In genomic region chr11:118998540-118999265, GRCm38 (mm10) we compare ENCODE assay signal across 8 mouse cellular contexts. TPM values are rescaled to one million over a fixed set of nuclear protein-coding genes. Genes with fewer than 3 reads are reported as not detected.
A peak's percentile ranks its signal among the peaks of the same experiment; 100 is the strongest.
DNase-seq lines count a peak whose midpoint lies in the region; ATAC-seq and TF ChIP-seq lines count a peak whose summit lies in the region.

No protein-coding gene starts in this region.

- no peak for ATAC-seq in heart, embryonic 14.5 days (ENCODE audit: insufficient number of reproducible peaks, insufficient read depth, low FRiP score, low read depth)
- ATAC-seq in kidney, postnatal 0 days (replicated peaks; ENCODE audit: low FRiP score, low read depth) = no peak; the same call in 1 of the 2 replicates
- no peak for ATAC-seq in liver, embryonic 11.5 days (replicated peaks; ENCODE audit: low FRiP score)
- peak; percentile 85 for ATAC-seq in neural tube, embryonic 13.5 days (ENCODE audit: low read depth)

- no peaks in the 10 kb centered on the region for H3K79me3 ChIP-seq in C2C12 (ENCODE audit: low read depth)

- H3K27ac ChIP-seq in bone marrow macrophage, adult 2 months (ENCODE audit: insufficient read depth, low read depth, low read length) = no peak overlapping the region
- peak overlapping the region; percentile 72 for H3K27ac ChIP-seq in forebrain, embryonic 10.5 days
- no peak overlapping the region for H3K27ac ChIP-seq in heart, embryonic 14.5 days (replicated peaks in 1 of 2; ENCODE audit: control insufficient read depth in 1 of 2, insufficient read depth in 1 of 2, low read depth in 2 of 2, low read length in 2 of 2)
- H3K27ac ChIP-seq in kidney, postnatal 0 days = no peak overlapping the region
- no peak overlapping the region for H3K27ac ChIP-seq in liver, embryonic 11.5 days (ENCODE audit: low read depth, low read length)
- peak overlapping the region; percentile 81 for H3K27ac ChIP-seq in neural tube, embryonic 13.5 days (replicated peaks)

- H3K4me2 ChIP-seq in heart, embryonic 14.5 days (ENCODE audit: low read length) = peak overlapping the region; percentile 52
- peak overlapping the region; percentile 28 for H3K4me2 ChIP-seq in kidney, postnatal 0 days (ENCODE audit: low read length)
- H3K4me2 ChIP-seq in liver, embryonic 11.5 days = no peak overlapping the region
- H3K4me2 ChIP-seq in neural tube, embryonic 13.5 days = peak overlapping the region; percentile 53

- no peaks in the 10 kb centered on the region for H3K79me2 ChIP-seq in C2C12 (ENCODE audit: control insufficient read depth, insufficient read depth)

- no peaks in the 10 kb centered on the region for H3K4me1 ChIP-seq in bone marrow macrophage, adult 2 months (ENCODE audit: control insufficient read depth, insufficient read depth, low read length)
- H3K4me1 ChIP-seq in forebrain, embryonic 10.5 days = peaks cover 26% of the 10 kb centered on the region
- no peaks in the 10 kb centered on the region; a peak in 1 of 4 replicates for H3K4me1 ChIP-seq in heart, embryonic 14.5 days (ENCODE audit: control insufficient read depth in 2 of 2, insufficient read depth in 2 of 2, low read length in 2 of 2)
- 0 out of 2 replicates have a peak, but pooled peaks cover 4% of the 10 kb centered on the region for H3K4me1 ChIP-seq in kidney, postnatal 0 days (replicated peaks; ENCODE audit: insufficient read depth, low read length)
- no peaks in the 10 kb centered on the region for H3K4me1 ChIP-seq in liver, embryonic 11.5 days (replicated peaks; ENCODE audit: control insufficient read depth, insufficient read depth, low read length)
- H3K4me1 ChIP-seq in neural tube, embryonic 13.5 days (replicated peaks) = peaks cover 46% of the 10 kb centered on the region

- no peak overlapping the region for H3K4me3 ChIP-seq in C2C12 (ENCODE audit: insufficient read depth, poor library complexity, severe bottlenecking)
- no peak overlapping the region for H3K4me3 ChIP-seq in bone marrow macrophage, adult 2 months (ENCODE audit: insufficient read depth, low read length)
- peak overlapping the region; percentile 43 for H3K4me3 ChIP-seq in forebrain, embryonic 10.5 days
- peak overlapping the region in 1 of 2 experiments; percentile 18; a peak in 2 of 4 replicates for H3K4me3 ChIP-seq in heart, embryonic 14.5 days (ENCODE audit: control insufficient read depth in 1 of 2, insufficient read depth in 1 of 2, low read depth in 1 of 2, low read length in 2 of 2)
- H3K4me3 ChIP-seq in kidney, postnatal 0 days (replicated peaks; ENCODE audit: low read depth, low read length) = no peak overlapping the region
- no peak overlapping the region for H3K4me3 ChIP-seq in liver, embryonic 11.5 days (ENCODE audit: low read depth, low read length)
- H3K4me3 ChIP-seq in neural tube, embryonic 13.5 days = peak overlapping the region; percentile 22

- no peak for TF ChIP-seq POLR2A in bone marrow macrophage, adult 2 months (IDR thresholded peaks at IDR 0.05; ENCODE audit: borderline replicate concordance, low read depth, low read length)

- peaks cover 4% of the 10 kb centered on the region; the same call in 1 of the 2 replicates for H3K9me3 ChIP-seq in forebrain, embryonic 10.5 days
- H3K9me3 ChIP-seq in heart, embryonic 14.5 days (ENCODE audit: control insufficient read depth, low read length) = no peaks in the 10 kb centered on the region
- no peaks in the 10 kb centered on the region for H3K9me3 ChIP-seq in kidney, postnatal 0 days (replicated peaks; ENCODE audit: low read length)
- H3K9me3 ChIP-seq in liver, embryonic 11.5 days (ENCODE audit: control insufficient read depth, low read length) = no peaks in the 10 kb centered on the region
- H3K9me3 ChIP-seq in neural tube, embryonic 13.5 days = no peaks in the 10 kb centered on the region

- WGBS in forebrain, embryonic 10.5 days = 6% methylated on average over 30 of the region's 30 CpGs
- WGBS in heart, embryonic 14.5 days = 12% methylated on average over 30 of the region's 30 CpGs
- WGBS in kidney, postnatal 0 days = 8% methylated on average over 30 of the region's 30 CpGs
- 14% methylated on average over 30 of the region's 30 CpGs for WGBS in liver, embryonic 11.5 days
- WGBS in neural tube, embryonic 13.5 days = 7% methylated on average over 30 of the region's 30 CpGs

- no peak overlapping the region for H3ac ChIP-seq in C2C12 (ENCODE audit: control insufficient read depth, insufficient read length, low read depth)

- peak; percentile 69 for TF ChIP-seq CTCF in C2C12 (IDR thresholded peaks at IDR 0.05; ENCODE audit: control insufficient read depth, insufficient read depth, insufficient read length)
- TF ChIP-seq CTCF in bone marrow macrophage, adult 2 months (IDR thresholded peaks at IDR 0.05; ENCODE audit: low read depth, low read length) = peak; percentile 68
- peak; percentile 92 for TF ChIP-seq CTCF in kidney, postnatal 0 days (IDR thresholded peaks at IDR 0.05; ENCODE audit: low read depth)

- H3K36me3 ChIP-seq in C2C12 (ENCODE audit: control insufficient read depth, insufficient read depth) = no peaks in the 10 kb centered on the region
- H3K36me3 ChIP-seq in forebrain, embryonic 10.5 days (replicated peaks) = no peaks in the 10 kb centered on the region
- no peaks in the 10 kb centered on the region for H3K36me3 ChIP-seq in heart, embryonic 14.5 days (ENCODE audit: control insufficient read depth, insufficient read depth, low read length)
- H3K36me3 ChIP-seq in kidney, postnatal 0 days (ENCODE audit: insufficient read depth, low read length) = no peaks in the 10 kb centered on the region
- no peaks in the 10 kb centered on the region for H3K36me3 ChIP-seq in liver, embryonic 11.5 days (ENCODE audit: control insufficient read depth, insufficient read depth, low read length)
- H3K36me3 ChIP-seq in neural tube, embryonic 13.5 days = no peaks in the 10 kb centered on the region

- H3K27me3 ChIP-seq in C2C12 (ENCODE audit: control insufficient read depth, insufficient read depth, insufficient read length) = peaks cover 32% of the 10 kb centered on the region
- H3K27me3 ChIP-seq in forebrain, embryonic 10.5 days (ENCODE audit: poor library complexity, severe bottlenecking) = peaks cover 89% of the 10 kb centered on the region
- H3K27me3 ChIP-seq in heart, embryonic 14.5 days (ENCODE audit: control insufficient read depth, insufficient read depth, low read length) = peaks cover 30% of the 10 kb centered on the region
- peaks cover 14% of the 10 kb centered on the region for H3K27me3 ChIP-seq in kidney, postnatal 0 days (ENCODE audit: insufficient read depth, low read length)
- H3K27me3 ChIP-seq in liver, embryonic 11.5 days (replicated peaks; ENCODE audit: control insufficient read depth, insufficient read depth, low read length) = peaks cover 22% of the 10 kb centered on the region
- peaks cover 4% of the 10 kb centered on the region for H3K27me3 ChIP-seq in neural tube, embryonic 13.5 days

- peak; percentile 95 for DNase-seq in forebrain, embryonic 10.5 days (ENCODE audit: extremely low spot score, low spot score)
- DNase-seq in kidney, postnatal 0 days (ENCODE audit: low spot score) = peak; percentile 87
- DNase-seq in liver, embryonic 11.5 days (ENCODE audit: low spot score) = peak; percentile 58
- peak; percentile 64 for DNase-seq in telencephalon, adult 2 months (ENCODE audit: low read depth, low spot score)

- no peak overlapping the region for H3K9ac ChIP-seq in heart, embryonic 14.5 days (ENCODE audit: low read length)
- no peak overlapping the region for H3K9ac ChIP-seq in kidney, postnatal 0 days (ENCODE audit: low read depth, low read length)
- no peak overlapping the region for H3K9ac ChIP-seq in liver, embryonic 11.5 days (ENCODE audit: low read depth, low read length)
- peak overlapping the region; percentile 61 for H3K9ac ChIP-seq in neural tube, embryonic 13.5 days

TF ChIP-seq in C2C12, 6 proteins besides CTCF, POLR2A, EP300 and RAD21:
- TF ChIP-seq MYOG (IDR thresholded peaks at IDR 0.05; ENCODE audit: control insufficient read depth, extremely low read depth, insufficient read length) (no peak), CEBPB (IDR thresholded peaks at IDR 0.05; ENCODE audit: low read depth) (no peak), FOSL1 (IDR thresholded peaks at IDR 0.05; ENCODE audit: insufficient read depth, low read length, poor library complexity, severe bottlenecking) (no peak), MYOD1 (IDR thresholded peaks at IDR 0.05; ENCODE audit: control insufficient read depth, insufficient read length, low read depth) (no peak), MAX (IDR thresholded peaks at IDR 0.05) (no peak), USF1 (IDR thresholded peaks at IDR 0.05; ENCODE audit: low read depth) (no peak)

RNA-seq across cellular contexts. Expression of gene Enpp7, which starts 10.7 kb away (rescaled TPM):
- polyA plus RNA-seq in C2C12 (2012; fragmentation: generic; extraction: Trizol) = not detected
- not detected in 2 replicates for polyA plus RNA-seq in bone marrow macrophage, adult 2 months (2012; ENCODE audit: insufficient read depth, insufficient read length, missing spikeins)
- polyA plus RNA-seq in forebrain, embryonic 10.5 days (2016; fragmentation: Nextera tagmentation; extraction: Ambion mirVana) = not detected in 2 replicates
- polyA plus RNA-seq in heart, embryonic 14.5 days (2014; fragmentation: Nextera tagmentation; extraction: Ambion mirVana) = not detected in 2 replicates
- polyA plus RNA-seq in kidney, postnatal 0 days (2015; fragmentation: Nextera tagmentation; extraction: Ambion mirVana) = not detected in 2 replicates
- not detected in 2 replicates for polyA plus RNA-seq in liver, embryonic 11.5 days (2014; fragmentation: Nextera tagmentation; extraction: Ambion mirVana)
- polyA plus RNA-seq in neural tube, embryonic 13.5 days (2015; fragmentation: Nextera tagmentation; extraction: Ambion mirVana) = not detected in 2 replicates

RNA-seq across cellular contexts. Expression of gene Cbx2, which starts 24.1 kb away (rescaled TPM):
- 14.8 TPM for polyA plus RNA-seq in C2C12 (2012; fragmentation: generic; extraction: Trizol)
- 1.9 and 2.0 TPM in 2 replicates for polyA plus RNA-seq in bone marrow macrophage, adult 2 months (2012; ENCODE audit: insufficient read depth, insufficient read length, missing spikeins)
- 115 and 127 TPM in 2 replicates for polyA plus RNA-seq in forebrain, embryonic 10.5 days (2016; fragmentation: Nextera tagmentation; extraction: Ambion mirVana)
- polyA plus RNA-seq in heart, embryonic 14.5 days (2014; fragmentation: Nextera tagmentation; extraction: Ambion mirVana) = 9.8 and 11.9 TPM in 2 replicates
- 16.7 and 18.4 TPM in 2 replicates for polyA plus RNA-seq in kidney, postnatal 0 days (2015; fragmentation: Nextera tagmentation; extraction: Ambion mirVana)
- polyA plus RNA-seq in liver, embryonic 11.5 days (2014; fragmentation: Nextera tagmentation; extraction: Ambion mirVana) = 22.1 and 22.2 TPM in 2 replicates
- 17.4 and 21.4 TPM in 2 replicates for polyA plus RNA-seq in neural tube, embryonic 13.5 days (2015; fragmentation: Nextera tagmentation; extraction: Ambion mirVana)

RNA-seq across cellular contexts. Expression of gene Cbx8, which starts 42.1 kb away (rescaled TPM):
- polyA plus RNA-seq in C2C12 (2012; fragmentation: generic; extraction: Trizol) = 6.4 TPM
- 6.2 and 9.5 TPM in 2 replicates for polyA plus RNA-seq in bone marrow macrophage, adult 2 months (2012; ENCODE audit: insufficient read depth, insufficient read length, missing spikeins)
- 9.5 and 11.3 TPM in 2 replicates for polyA plus RNA-seq in forebrain, embryonic 10.5 days (2016; fragmentation: Nextera tagmentation; extraction: Ambion mirVana)
- 9.3 and 9.6 TPM in 2 replicates for polyA plus RNA-seq in heart, embryonic 14.5 days (2014; fragmentation: Nextera tagmentation; extraction: Ambion mirVana)
- polyA plus RNA-seq in kidney, postnatal 0 days (2015; fragmentation: Nextera tagmentation; extraction: Ambion mirVana) = 6.1 and 7.7 TPM in 2 replicates
- polyA plus RNA-seq in liver, embryonic 11.5 days (2014; fragmentation: Nextera tagmentation; extraction: Ambion mirVana) = 6.5 and 7.1 TPM in 2 replicates
- 7.0 and 8.5 TPM in 2 replicates for polyA plus RNA-seq in neural tube, embryonic 13.5 days (2015; fragmentation: Nextera tagmentation; extraction: Ambion mirVana)

Comparison
In these comparisons a context has a peak if more than half of its experiments do, and no peak if none do; other contexts are left out.
1. H3K4me3 ChIP-seq: peak in forebrain, embryonic 10.5 days (single experiment) and neural tube, embryonic 13.5 days (single experiment); none in C2C12 (single experiment), bone marrow macrophage, adult 2 months (single experiment), kidney, postnatal 0 days (single experiment) and liver, embryonic 11.5 days (single experiment).
2. H3K27ac ChIP-seq: peak in forebrain, embryonic 10.5 days (single experiment) and neural tube, embryonic 13.5 days (single experiment); none in bone marrow macrophage, adult 2 months (single experiment), heart, embryonic 14.5 days (0 of 2), kidney, postnatal 0 days (single experiment) and liver, embryonic 11.5 days (single experiment).
3. Peak in every context shown above with its lines, with median percentiles within 50 percentile points of each other: CTCF ChIP-seq and DNase-seq.